Mouse (Mus musculus) forebrain, embryonic 10.5 days (tissue): ENCODE results near the gene Glb1l. TPM values are rescaled to one million over a fixed set of nuclear protein-coding genes. Genes with fewer than 3 reads are reported as not detected.

Experiments used
- microRNA-seq: library from miRNA; unstranded; fragments of <30 nt; microRNA quantifications from one replicate; pipeline ENCODE4, GENCODE M21; 2017
- polyA plus RNA-seq: library from polyadenylated mRNA; unstranded; fragments of >200 nt; fragmentation: Nextera tagmentation; extraction: Ambion mirVana; gene quantifications from 2 replicates; pipeline ENCODE4 v1.2.1, GENCODE M21; 2016

Glb1l gene
- polyA plus RNA-seq, 1 experiment from 2014 or later: 15.3 TPM

Small RNAs within 50 kb of the gene (microRNA-seq; reads per million reads assigned to microRNA genes)
- gene Gm27943: not detected

Other genes with a start within 250 kb of the Glb1l start
- 12.2 and 12.4 TPM in 2 replicates for gene Nhej1, start 85.6 kb downstream of the Glb1l start, polyA plus RNA-seq
- gene Slc23a3, start 76.9 kb downstream of the Glb1l start, polyA plus RNA-seq: not detected in 2 replicates
- gene Cnppd1, start 68.1 kb downstream of the Glb1l start, polyA plus RNA-seq: 41.0 and 43.6 TPM in 2 replicates
- 42.0 and 42.7 TPM in 2 replicates for gene Retreg2, start 68.0 kb downstream of the Glb1l start, polyA plus RNA-seq
- gene Zfand2b, start 42.2 kb downstream of the Glb1l start, polyA plus RNA-seq: 26.8 and 29.0 TPM in 2 replicates
- 41.9 and 45.4 TPM in 2 replicates for gene Abcb6, start 30.4 kb downstream of the Glb1l start, polyA plus RNA-seq
- 20.9 and 24.1 TPM in 2 replicates for gene Ankzf1, start 18.7 kb downstream of the Glb1l start, polyA plus RNA-seq
- gene Atg9a, start 18.6 kb downstream of the Glb1l start, polyA plus RNA-seq: 17.4 and 19.2 TPM in 2 replicates
- gene Stk16, start within 50 bp of the Glb1l start, polyA plus RNA-seq: 151 and 153 TPM in 2 replicates
- gene Tuba4a, start 9.1 kb upstream of the Glb1l start, polyA plus RNA-seq: 11.0 and 13.7 TPM in 2 replicates
- not detected in 2 replicates for gene A630095N17Rik, start 21.3 kb upstream of the Glb1l start, polyA plus RNA-seq
- 28.0 and 28.6 TPM in 2 replicates for gene Dnajb2, start 25.6 kb upstream of the Glb1l start, polyA plus RNA-seq
- gene Ptprn, start 53.7 kb upstream of the Glb1l start, polyA plus RNA-seq: 1.5 and 1.6 TPM in 2 replicates
- 2.6 and 3.4 TPM in 2 replicates for gene Resp18, start 67.6 kb upstream of the Glb1l start, polyA plus RNA-seq
- gene Dnpep, start 107.2 kb upstream of the Glb1l start, polyA plus RNA-seq: 124 and 126 TPM in 2 replicates
- 2.6 and 4.3 TPM in 2 replicates for gene Des, start 149.5 kb upstream of the Glb1l start, polyA plus RNA-seq
- 23.2 and 29.3 TPM in 2 replicates for gene Speg, start 164.5 kb upstream of the Glb1l start, polyA plus RNA-seq
- 55.9 and 60.1 TPM in 2 replicates for gene Gmppa, start 225.1 kb upstream of the Glb1l start, polyA plus RNA-seq
- gene Asic4, start 239.6 kb upstream of the Glb1l start, polyA plus RNA-seq: 3.1 and 3.4 TPM in 2 replicates